Mouse (Mus musculus): ENCODE measurements around the gene Pkp3.
"Not testable (repeated sequence)": the region's sequence is repeated elsewhere in the genome, so short reads cannot be mapped to it uniquely, and the experiment has no call there.

Pkp3 gene

GRCm38 (mm10) chr7:141077841-141078240 is at the start of gene Pkp3:
TSS of gene Pkp3 (plus strand) at chr7:141078218.
- no peak for DNase-seq

- DNase-seq = no peak
Observed at GRCm38 (mm10) chr7:141028831-141029230, 49.2 kb upstream of the Pkp3 start, which contains the start of gene Gm17387. TSS of gene Gm17387 (plus strand) at chr7:141029131.

GRCm38 (mm10) chr7:141030390-141030789 is 47.6 kb upstream of the Pkp3 start:
- no peak for DNase-seq

GRCm38 (mm10) chr7:141032458-141033167 is 45.4 kb upstream of the Pkp3 start:
- no peak for DNase-seq

- not testable (repeated sequence) for DNase-seq
Observed at GRCm38 (mm10) chr7:141036624-141037023, 41.4 kb upstream of the Pkp3 start.

- no peak for DNase-seq
Observed at GRCm38 (mm10) chr7:141038090-141039032, 39.7 kb upstream of the Pkp3 start.

GRCm38 (mm10) chr7:141039386-141040107 is 38.5 kb upstream of the Pkp3 start:
- DNase-seq = no peak

GRCm38 (mm10) chr7:141040867-141041606 is 37.0 kb upstream of the Pkp3 start:
- DNase-seq = no peak

- DNase-seq = no peak
Observed at GRCm38 (mm10) chr7:141041661-141042060, 36.4 kb upstream of the Pkp3 start.

GRCm38 (mm10) chr7:141042539-141042938 is 35.5 kb upstream of the Pkp3 start:
- DNase-seq = no peak

- DNase-seq = no peak
Observed at GRCm38 (mm10) chr7:141046931-141047580, 31.0 kb upstream of the Pkp3 start.

- no peak for DNase-seq
Observed at GRCm38 (mm10) chr7:141047581-141048225, 30.3 kb upstream of the Pkp3 start.

GRCm38 (mm10) chr7:141048226-141049218 is 29.5 kb upstream of the Pkp3 start:
- DNase-seq = peak; percentile 94

- DNase-seq = no peak
Observed at GRCm38 (mm10) chr7:141049326-141049725, 28.7 kb upstream of the Pkp3 start.

GRCm38 (mm10) chr7:141051060-141051685 is 26.8 kb upstream of the Pkp3 start:
- DNase-seq = no peak

GRCm38 (mm10) chr7:141052016-141052415 is 26.0 kb upstream of the Pkp3 start:
- no peak for DNase-seq

GRCm38 (mm10) chr7:141052421-141052820 is 25.6 kb upstream of the Pkp3 start:
- DNase-seq = no peak

- DNase-seq = no peak
Observed at GRCm38 (mm10) chr7:141055785-141056184, 22.2 kb upstream of the Pkp3 start.

GRCm38 (mm10) chr7:141056976-141057375 is 21.0 kb upstream of the Pkp3 start:
- DNase-seq = no peak

GRCm38 (mm10) chr7:141057541-141057940 is 20.5 kb upstream of the Pkp3 start:
- DNase-seq = no peak
